Mouse (Mus musculus): ENCODE data around the gene Mcm9.
"Not testable (repeated sequence)": the region's sequence is repeated elsewhere in the genome, so short reads cannot be mapped to it uniquely, and the experiment has no call there.

Gene Mcm9

GRCm38 (mm10) chr10:53502471-53502870, 127.8 kb downstream of the Mcm9 start:
- no peak for DNase-seq (ENCODE audit: low read depth, low spot score)

GRCm38 (mm10) chr10:53499518-53499917, 130.7 kb downstream of the Mcm9 start:
- DNase-seq (ENCODE audit: low read depth, low spot score) = no peak

- not testable (repeated sequence) for DNase-seq (ENCODE audit: low read depth, low spot score)
Measured at GRCm38 (mm10) chr10:53495349-53495748, 134.9 kb downstream of the Mcm9 start.

- no peak for DNase-seq (ENCODE audit: low read depth, low spot score)
Measured at GRCm38 (mm10) chr10:53493954-53494353, 136.3 kb downstream of the Mcm9 start.
